Mouse (Mus musculus) T-cell, adult 2 months (primary cell): Measurements from ENCODE around the gene Dab1.

Experiments used
- DNase-seq: peaks from one replicate; pipeline ENCODE4 v3.0.0; 2022; ENCODE audit warnings: low spot score

Gene Dab1

GRCm38 (mm10) chr4:104746500-104746899 lies 1127.3 kb downstream of the Dab1 start:
- no peak for DNase-seq

GRCm38 (mm10) chr4:104754090-104754489 lies 1134.9 kb downstream of the Dab1 start:
- DNase-seq, result no peak

- no peak for DNase-seq
Observed at GRCm38 (mm10) chr4:104760878-104761624, 1141.9 kb downstream of the Dab1 start.

- no peak for DNase-seq
Observed at GRCm38 (mm10) chr4:104766065-104766464, 1146.9 kb downstream of the Dab1 start, which contains the start of gene C8b. C8b (plus strand) TSS chr4:104766317.

- no peak for DNase-seq
Observed at GRCm38 (mm10) chr4:104768190-104768589, 1149.0 kb downstream of the Dab1 start.

- no peak for DNase-seq
Observed at GRCm38 (mm10) chr4:104769602-104770001, 1150.4 kb downstream of the Dab1 start.

- DNase-seq, result no peak
Observed at GRCm38 (mm10) chr4:104770331-104770730, 1151.2 kb downstream of the Dab1 start.

GRCm38 (mm10) chr4:104775601-104776000 lies 1156.4 kb downstream of the Dab1 start:
- DNase-seq, result no peak

GRCm38 (mm10) chr4:104779460-104779859 lies 1160.3 kb downstream of the Dab1 start:
- no peak for DNase-seq

- DNase-seq, result no peak
Observed at GRCm38 (mm10) chr4:104781441-104781840, 1162.3 kb downstream of the Dab1 start.

GRCm38 (mm10) chr4:104782346-104782745 lies 1163.2 kb downstream of the Dab1 start:
- no peak for DNase-seq

GRCm38 (mm10) chr4:104792111-104792510 lies 1173.0 kb downstream of the Dab1 start:
- no peak for DNase-seq
